Mouse (Mus musculus) gastrocnemius, postnatal 10 days (tissue): ENCODE data around the gene Qsox1. TPM values are rescaled to one million over a fixed set of nuclear protein-coding genes. Genes with fewer than 3 reads are reported as not detected.

Source experiments
- DNase-seq: peaks from one replicate; pipeline ENCODE4 v3.0.0; 2021; ENCODE audit warnings: mixed read lengths
- total RNA-seq, 2 experiments: library from RNA; stranded (reverse); gene quantifications; 2 replicates each; pipeline ENCODE4 v1.2.3; 2021

Gene Qsox1
- total RNA-seq, 2 experiments from 2014 or later, result 36.0 to 49.4 TPM

GRCm38 (mm10) chr1:155801014-155801991, 11.4 kb downstream of the Qsox1 start:
- DNase-seq, result no peak

GRCm38 (mm10) chr1:155798000-155798399, 14.7 kb downstream of the Qsox1 start:
- no peak for DNase-seq

GRCm38 (mm10) chr1:155797425-155797824, 15.3 kb downstream of the Qsox1 start:
- no peak for DNase-seq

GRCm38 (mm10) chr1:155796757-155797405, 15.8 kb downstream of the Qsox1 start:
- DNase-seq, result no peak

- DNase-seq, result no peak
Observed at GRCm38 (mm10) chr1:155795791-155796233, 16.9 kb downstream of the Qsox1 start.

- no peak for DNase-seq
Observed at GRCm38 (mm10) chr1:155794855-155795254, 17.8 kb downstream of the Qsox1 start.

GRCm38 (mm10) chr1:155791919-155792318, 20.8 kb downstream of the Qsox1 start:
- DNase-seq, result no peak

- DNase-seq, result no peak
Observed at GRCm38 (mm10) chr1:155790111-155790974, 22.3 kb downstream of the Qsox1 start.

- no peak for DNase-seq
Observed at GRCm38 (mm10) chr1:155785886-155786285, 26.8 kb downstream of the Qsox1 start.

GRCm38 (mm10) chr1:155784343-155785205, 28.1 kb downstream of the Qsox1 start:
- DNase-seq, result peak; percentile 65

- no peak for DNase-seq
Observed at GRCm38 (mm10) chr1:155782382-155782781, 30.3 kb downstream of the Qsox1 start.

- DNase-seq, result no peak
Observed at GRCm38 (mm10) chr1:155777641-155778625, 34.8 kb downstream of the Qsox1 start.

- peak; percentile 44 for DNase-seq
Observed at GRCm38 (mm10) chr1:155759167-155759566, 53.5 kb downstream of the Qsox1 start.

GRCm38 (mm10) chr1:155758711-155759110, 54.0 kb downstream of the Qsox1 start:
- DNase-seq, result no peak

- DNase-seq, result no peak
Observed at GRCm38 (mm10) chr1:155757621-155758020, 55.1 kb downstream of the Qsox1 start.

GRCm38 (mm10) chr1:155753411-155753810, 59.3 kb downstream of the Qsox1 start:
- no peak for DNase-seq

GRCm38 (mm10) chr1:155751484-155752255, 61.0 kb downstream of the Qsox1 start, which contains the start of gene Lhx4:
Gene Lhx4 (minus strand): TSS chr1:155751684.
- no peak for DNase-seq

GRCm38 (mm10) chr1:155750517-155751178, 62.0 kb downstream of the Qsox1 start:
- DNase-seq, result no peak
